In the genomic region with DNA sequence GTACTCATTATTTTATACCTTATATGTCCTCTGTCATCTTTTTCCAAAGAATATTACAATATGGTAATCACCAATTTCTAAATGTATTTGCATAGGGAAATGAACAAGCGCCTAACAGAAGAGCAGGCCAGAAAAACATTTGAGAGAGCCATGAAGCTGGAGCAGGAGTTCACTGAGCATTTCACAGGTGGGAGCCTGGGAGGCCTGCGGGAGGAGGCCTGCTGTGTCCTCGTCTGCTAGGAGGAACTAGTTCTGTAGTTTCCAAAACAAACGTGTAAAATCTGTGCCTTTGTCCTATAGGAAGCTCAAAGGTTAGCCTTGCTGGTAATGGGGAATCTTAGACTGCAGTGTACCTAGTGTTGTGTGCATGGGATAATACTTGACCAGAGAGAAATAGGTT, we compare ENCODE assay signal across 14 mouse cellular contexts. TPM values are rescaled to one million over a fixed set of nuclear protein-coding genes. Genes with fewer than 3 reads are reported as not detected.
"Had no signal": no experiment of that assay in that cellular context is flagged by ENCODE, and none has a peak within 500 bp of the region (broad histone marks: within the 10 kb centered on the region; RNA-seq: fewer than 3 reads in every experiment).

No protein-coding gene starts in this region.

- H3K27ac ChIP-seq: limb, embryonic 10.5 days; liver, embryonic 15.5 days; neural tube, embryonic 12.5 days; stomach, embryonic 15.5 days had no signal

- H3K4me3 ChIP-seq: limb, embryonic 10.5 days; liver, embryonic 15.5 days; neural tube, embryonic 12.5 days; stomach, embryonic 15.5 days had no signal

- H3K4me1 ChIP-seq: limb, embryonic 10.5 days; liver, embryonic 15.5 days; neural tube, embryonic 12.5 days; stomach, embryonic 15.5 days had no signal

- ATAC-seq: lung, postnatal 0 days had no signal

- H3K9me3 ChIP-seq: limb, embryonic 10.5 days; liver, embryonic 15.5 days; neural tube, embryonic 12.5 days; stomach, embryonic 15.5 days had no signal

- DNase-seq: kidney, postnatal 25 days; lung, postnatal 36 days; midbrain, embryonic 14.5 days; thymus, adult 2 months; thymus, postnatal 25 days had no signal

- H3K4me2 ChIP-seq: liver, embryonic 11.5 days; liver, embryonic 15.5 days; neural tube, embryonic 12.5 days; stomach, embryonic 15.5 days had no signal

- H3K9ac ChIP-seq: liver, embryonic 15.5 days; neural tube, embryonic 12.5 days; stomach, embryonic 15.5 days had no signal

- H3K27me3 ChIP-seq: liver, embryonic 15.5 days; neural tube, embryonic 12.5 days; stomach, embryonic 15.5 days had no signal

RNA-seq across cellular contexts. Expression of gene Meltf, which starts 10.9 kb away (rescaled TPM):
- total RNA-seq: megakaryocyte progenitor cell, adult 5-6 weeks; monocyte, adult 5-6 weeks; neutrophil, adult 5-6 weeks had no signal
- polyA plus RNA-seq: lung, postnatal 0 days had no signal
